Mouse (Mus musculus) CH12F3 (cell line): ENCODE measurements around the gene Olfr1489.
"Not testable (repeated sequence)": the region's sequence is repeated elsewhere in the genome, so short reads cannot be mapped to it uniquely, and the experiment has no call there.

Experiments used
- in situ Hi-C: fragments of 300-500 bp; cut with MboI; formaldehyde crosslinking; loops from 2 replicates; pipeline ENCODE4 v1.14.3; 2020; ENCODE audit warnings: low sequenced_read_pairs

Gene Olfr1489

GRCm38 (mm10) chr19:13631321-13631720 lies at the start of gene Olfr1489:
TSS of gene Olfr1489 (plus strand) at chr19:13631621.
- in situ Hi-C loops: no loop called here

- in situ Hi-C loops: no loop called here
Observed at GRCm38 (mm10) chr19:13583211-13583610, 48.2 kb upstream of the Olfr1489 start, which contains the start of gene Olfr1484. TSS of gene Olfr1484 (plus strand) at chr19:13583511.

- in situ Hi-C loops: not testable (repeated sequence)
Observed at GRCm38 (mm10) chr19:13617075-13617474, 14.3 kb upstream of the Olfr1489 start, which contains the start of gene Olfr1487. TSS of gene Olfr1487 (plus strand) at chr19:13617375.

DNA sequence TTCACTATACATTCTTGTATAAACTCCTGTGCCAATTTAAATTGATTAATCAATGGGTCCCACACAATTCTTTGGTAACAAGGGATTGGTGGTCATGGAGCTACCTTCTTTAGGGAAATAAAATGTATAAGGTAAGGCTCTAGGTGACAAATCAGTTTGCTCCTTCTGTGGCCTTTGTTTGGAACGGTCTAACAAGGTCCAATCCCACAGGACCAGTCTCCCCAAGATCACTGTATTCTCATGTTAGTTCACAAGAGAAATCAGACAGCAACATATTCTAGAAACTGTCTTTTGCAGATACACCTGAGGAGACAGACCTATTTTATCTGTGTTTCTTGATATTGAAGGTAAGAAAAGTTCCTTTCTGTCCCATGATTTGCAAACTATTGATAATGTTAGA lies 19.4 kb downstream of the Olfr1489 start, which contains the start of gene Olfr1490:
Olfr1490 (plus strand) TSS at position 301 of the 400 bp plus-strand sequence.
- in situ Hi-C loops: no loop called here
